Mouse (Mus musculus): ENCODE measurements around the gene Nox3. TPM values are rescaled to one million over a fixed set of nuclear protein-coding genes. Genes with fewer than 3 reads are reported as not detected.
A peak's percentile ranks its signal among the peaks of the same experiment; 100 is the strongest.

The Nox3 gene
- polyA plus RNA-seq, 1 experiment from 2014 or later, result not detected

GRCm38 (mm10) chr17:3602954-3603672 is 92.9 kb downstream of the Nox3 start:
- Histone ChIP-seq H3K4me2 (no peak overlapping the region), H3K4me3 (no peak overlapping the region), H3K4me1 (no peaks in the 10 kb centered on the region), H3K9me3 (no peaks in the 10 kb centered on the region), H3K27me3 (no peaks in the 10 kb centered on the region), H3K36me3 (no peaks in the 10 kb centered on the region), H3K9ac (no peak overlapping the region), H3K27ac (no peak overlapping the region)
- ATAC-seq (ENCODE audit: insufficient number of reproducible peaks, insufficient read depth, low FRiP score, low TSS enrichment, low read depth), result no peak
- WGBS, result 55% methylated on average over 6 of the region's 6 CpGs

- no peaks in the 10 kb centered on the region for H3K36me3 ChIP-seq
- H3K4me3 ChIP-seq, result no peak overlapping the region
- H3K9ac ChIP-seq, result no peak overlapping the region
- 0 out of 2 replicates have a peak, but pooled peaks cover 3% of the 10 kb centered on the region for H3K4me1 ChIP-seq
- H3K27me3 ChIP-seq, result no peaks in the 10 kb centered on the region
- H3K9me3 ChIP-seq, result no peaks in the 10 kb centered on the region
- no peak overlapping the region for H3K27ac ChIP-seq
- no peak for ATAC-seq (ENCODE audit: insufficient number of reproducible peaks, insufficient read depth, low FRiP score, low TSS enrichment, low read depth)
- WGBS, result 88% methylated on average over 1 of the region's 1 CpGs
- H3K4me2 ChIP-seq, result no peak overlapping the region
Observed at GRCm38 (mm10) chr17:3598393-3598792, 97.7 kb downstream of the Nox3 start.

DNA sequence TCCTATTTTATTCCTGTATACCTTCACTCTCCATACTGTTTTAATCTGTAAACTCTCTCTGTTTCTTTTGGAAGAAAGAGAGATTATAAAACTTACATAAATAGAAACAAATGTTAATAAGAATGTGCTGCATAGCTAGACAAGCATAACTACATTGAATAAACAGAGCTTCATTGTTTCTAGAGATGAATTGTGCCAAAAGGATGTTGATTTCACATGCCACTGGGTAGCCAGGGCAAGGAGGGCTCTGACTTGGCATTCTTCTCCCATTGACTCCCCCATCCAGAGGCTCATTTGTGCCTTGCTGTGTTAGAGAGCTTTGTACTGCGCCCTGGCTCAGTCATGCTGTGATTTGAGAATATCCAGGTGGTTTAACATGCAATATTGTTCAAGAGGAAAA is 98.2 kb downstream of the Nox3 start:
- no peak overlapping the region for H3K27ac ChIP-seq
- WGBS, result 67% methylated on average over 1 of the region's 1 CpGs
- H3K4me3 ChIP-seq, result no peak overlapping the region
- no peaks in the 10 kb centered on the region for H3K36me3 ChIP-seq
- H3K27me3 ChIP-seq, result no peaks in the 10 kb centered on the region
- no peak overlapping the region for H3K9ac ChIP-seq
- no peak for ATAC-seq (ENCODE audit: insufficient number of reproducible peaks, insufficient read depth, low FRiP score, low TSS enrichment, low read depth)
- H3K9me3 ChIP-seq, result no peaks in the 10 kb centered on the region
- H3K4me2 ChIP-seq, result no peak overlapping the region
- 0 out of 2 replicates have a peak, but pooled peaks cover 3% of the 10 kb centered on the region for H3K4me1 ChIP-seq

DNA sequence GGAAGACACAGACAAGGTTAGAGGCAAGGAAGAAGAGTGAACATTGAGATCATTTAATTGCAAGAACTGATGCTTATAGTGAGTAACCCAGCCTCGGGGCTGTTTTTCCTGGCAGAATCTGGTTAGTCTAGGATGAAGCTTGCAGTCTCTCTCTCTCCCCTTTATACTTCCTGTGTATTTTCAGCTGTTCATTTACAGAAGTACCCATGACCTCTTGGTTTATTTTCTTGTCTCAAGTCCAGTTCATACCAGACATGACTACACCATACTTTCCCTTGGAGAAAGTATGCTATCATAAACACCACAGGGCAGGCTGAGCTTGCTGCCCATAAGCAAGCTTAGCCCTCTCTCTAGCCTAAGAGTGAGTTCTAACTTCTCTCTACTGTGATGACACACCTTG is 98.9 kb downstream of the Nox3 start:
- H3K9ac ChIP-seq, result no peak overlapping the region
- WGBS, result 58% methylated on average over 1 of the region's 1 CpGs
- no peak overlapping the region for H3K4me3 ChIP-seq
- H3K4me2 ChIP-seq, result no peak overlapping the region
- H3K4me1 ChIP-seq, result 0 out of 2 replicates have a peak, but pooled peaks cover 3% of the 10 kb centered on the region
- no peaks in the 10 kb centered on the region for H3K36me3 ChIP-seq
- ATAC-seq (ENCODE audit: insufficient number of reproducible peaks, insufficient read depth, low FRiP score, low TSS enrichment, low read depth), result no peak
- H3K27ac ChIP-seq, result peak overlapping the region; percentile 36; the same call in 1 of the 2 replicates
- H3K9me3 ChIP-seq, result no peaks in the 10 kb centered on the region
- H3K27me3 ChIP-seq, result no peaks in the 10 kb centered on the region

Other genes starting within 250 kb of the Nox3 start
- 0.67 and 0.87 TPM in 2 replicates for gene Cldn20, start 163.7 kb downstream of the Nox3 start, polyA plus RNA-seq (2015; fragmentation: Nextera tagmentation; extraction: Ambion mirVana)
- 14.1 and 16.2 TPM in 2 replicates for gene Tfb1m, start 138.5 kb downstream of the Nox3 start, polyA plus RNA-seq (2015; fragmentation: Nextera tagmentation; extraction: Ambion mirVana)

All from embryonic facial prominence, embryonic 13.5 days (tissue).